Mouse (Mus musculus) brown adipose tissue, adult 24 weeks (tissue): ENCODE data around the gene Mrpl2. TPM values are rescaled to one million over a fixed set of nuclear protein-coding genes. Genes with fewer than 3 reads are reported as not detected.

ENCODE experiments used
- H3K27ac ChIP-seq: fragments of 200-500 bp; replicated peaks from 2 replicates; pipeline ENCODE4 v1.5.1; 2012; ENCODE audit warnings: low read depth, mild to moderate bottlenecking, low read length
- H3K4me1 ChIP-seq: fragments of 200-500 bp; 2 replicates; pipeline ENCODE4 v1.6.1; 2012; ENCODE audit warnings: low read length, mixed read lengths; ENCODE audit not compliant: control insufficient read depth, insufficient read depth, insufficient read length
- H3K4me3 ChIP-seq: fragments of 200-500 bp; 2 replicates; pipeline ENCODE4 v1.5.1; 2012; ENCODE audit warnings: low read depth, mild to moderate bottlenecking, low read length, moderate library complexity; ENCODE audit not compliant: insufficient read depth
- polyA plus RNA-seq: library from polyadenylated mRNA; stranded (reverse); fragments of >200 nt; gene quantifications from 2 replicates; pipeline ENCODE4 v1.2.4, GENCODE M21; 2012; ENCODE audit not compliant: missing spikeins, insufficient read depth, insufficient read length

The Mrpl2 gene
- polyA plus RNA-seq, 1 experiment, result 118 TPM

DNA sequence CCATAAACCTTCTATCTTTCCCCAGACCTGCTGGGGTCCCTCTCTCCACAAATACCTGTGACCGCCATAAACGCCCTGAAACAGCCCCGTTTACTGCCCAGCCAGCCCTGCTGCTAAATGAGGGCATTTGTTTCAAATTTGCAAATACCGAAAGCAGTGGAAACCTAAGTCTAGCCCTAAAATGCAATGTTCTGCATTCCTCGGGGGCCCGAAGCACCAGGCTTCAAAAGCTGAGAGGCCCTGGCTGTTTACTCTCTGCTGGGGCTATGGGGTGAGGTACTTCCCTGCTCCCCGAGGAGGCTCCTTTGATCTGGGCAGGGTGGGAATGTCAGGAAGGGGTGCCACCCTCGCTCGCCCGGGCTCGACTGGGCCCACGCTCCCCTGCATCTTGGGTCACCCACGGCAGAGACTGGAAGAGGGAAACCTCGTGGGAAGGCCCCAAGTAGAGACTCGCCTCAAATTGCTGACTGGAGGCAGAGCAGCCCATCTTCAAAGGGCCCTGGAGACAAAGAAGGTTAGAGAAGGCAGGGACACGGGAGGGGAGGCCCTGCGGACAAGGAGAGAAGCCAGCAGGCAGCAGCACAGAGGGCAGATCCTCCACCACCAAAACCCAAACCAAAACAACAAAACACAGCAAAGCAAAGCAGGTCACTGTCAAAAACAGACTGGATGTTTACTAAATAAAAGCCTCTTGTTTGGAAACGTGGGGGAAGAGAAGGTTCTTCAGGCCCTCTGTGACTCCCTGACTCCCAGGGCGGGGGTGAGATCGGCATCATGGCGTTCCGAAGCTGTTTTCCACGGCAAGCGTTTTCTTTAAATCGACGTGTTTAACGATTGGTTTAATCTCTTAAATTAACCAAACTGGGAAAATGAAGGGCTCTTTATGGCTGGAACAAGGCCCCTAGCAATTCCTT is 27.0 kb upstream of the Mrpl2 start:
- Histone ChIP-seq H3K4me1 (no peaks in the 10 kb centered on the region), H3K27ac (no peak overlapping the region), H3K4me3 (no peak overlapping the region)

DNA sequence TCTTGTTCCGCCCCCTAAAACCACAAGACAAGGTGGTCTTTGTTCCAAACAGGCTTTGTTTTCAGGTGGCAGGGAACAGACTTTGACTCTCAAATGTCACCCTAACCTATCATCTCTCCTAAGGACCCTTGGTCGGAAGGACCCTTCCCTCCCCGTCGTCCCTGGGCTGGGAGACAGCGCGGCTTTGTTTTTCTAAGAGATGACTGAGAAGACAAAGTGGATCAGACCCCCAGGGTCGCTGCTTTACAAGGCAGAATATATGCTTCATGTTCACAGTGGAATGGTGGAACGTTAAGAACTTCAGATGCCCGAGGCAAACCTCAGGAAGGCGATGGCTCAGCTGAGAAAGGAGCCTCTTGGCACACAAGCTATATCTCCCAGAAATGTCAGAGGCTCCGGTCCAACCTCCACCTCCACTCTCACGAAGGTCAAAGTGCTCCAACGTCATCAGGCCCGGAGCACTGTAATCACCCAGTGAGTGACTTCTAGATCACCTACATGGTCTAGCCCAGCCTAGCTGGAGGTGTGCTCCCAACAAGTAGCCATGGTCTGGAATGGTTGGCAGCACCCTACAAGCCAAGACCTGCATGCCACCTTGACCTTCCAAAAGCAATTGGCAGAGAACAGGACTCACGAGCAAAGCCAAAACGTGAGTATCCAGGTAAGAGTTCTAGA is 26.2 kb upstream of the Mrpl2 start:
- Histone ChIP-seq H3K27ac (no peak overlapping the region), H3K4me1 (no peaks in the 10 kb centered on the region), H3K4me3 (no peak overlapping the region)

DNA sequence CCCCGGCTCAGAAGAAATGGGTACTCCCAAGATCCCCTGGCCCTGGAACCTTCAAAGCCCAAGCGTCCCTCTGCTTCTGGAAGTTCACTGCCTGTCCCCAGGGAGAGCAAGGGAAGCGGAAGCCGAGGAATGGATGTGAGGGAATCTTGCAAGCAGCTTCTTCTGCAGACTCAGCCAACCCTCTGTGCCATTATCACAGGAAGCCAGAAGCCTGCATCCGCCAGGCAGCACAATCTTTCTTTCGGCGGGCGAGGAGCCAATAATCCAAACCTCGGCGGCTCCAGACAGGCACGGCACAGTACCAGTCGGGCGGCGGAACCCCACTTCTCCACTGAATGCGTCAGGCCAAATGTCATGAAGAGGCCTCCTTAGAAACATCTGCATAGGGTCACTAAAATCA is 24.7 kb upstream of the Mrpl2 start:
- Histone ChIP-seq H3K4me1 (no peaks in the 10 kb centered on the region), H3K4me3 (peak overlapping the region; percentile 12; the same call in 1 of the 2 replicates), H3K27ac (no peak overlapping the region)

DNA sequence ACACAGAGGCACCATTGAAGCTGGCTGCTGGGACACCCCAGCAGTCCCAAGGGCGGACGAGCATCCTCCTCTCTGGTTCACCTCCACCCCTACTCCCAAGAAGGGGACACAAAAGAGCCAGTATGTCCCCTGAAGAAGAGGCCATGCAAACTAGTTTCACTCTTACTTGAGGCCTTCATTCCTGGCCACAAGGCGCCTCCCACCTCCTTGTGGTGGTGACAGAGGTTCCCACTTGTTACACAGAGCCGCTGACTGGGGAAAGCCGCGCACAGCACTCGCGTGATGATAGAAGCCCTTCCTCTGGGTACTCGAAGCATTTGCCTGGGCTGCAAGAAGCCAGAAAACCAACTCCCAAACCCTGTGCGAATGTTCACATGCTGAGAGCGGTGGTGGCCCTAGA is 23.8 kb upstream of the Mrpl2 start:
- H3K27ac ChIP-seq, result no peak overlapping the region
- no peak overlapping the region for H3K4me3 ChIP-seq
- H3K4me1 ChIP-seq, result no peaks in the 10 kb centered on the region

DNA sequence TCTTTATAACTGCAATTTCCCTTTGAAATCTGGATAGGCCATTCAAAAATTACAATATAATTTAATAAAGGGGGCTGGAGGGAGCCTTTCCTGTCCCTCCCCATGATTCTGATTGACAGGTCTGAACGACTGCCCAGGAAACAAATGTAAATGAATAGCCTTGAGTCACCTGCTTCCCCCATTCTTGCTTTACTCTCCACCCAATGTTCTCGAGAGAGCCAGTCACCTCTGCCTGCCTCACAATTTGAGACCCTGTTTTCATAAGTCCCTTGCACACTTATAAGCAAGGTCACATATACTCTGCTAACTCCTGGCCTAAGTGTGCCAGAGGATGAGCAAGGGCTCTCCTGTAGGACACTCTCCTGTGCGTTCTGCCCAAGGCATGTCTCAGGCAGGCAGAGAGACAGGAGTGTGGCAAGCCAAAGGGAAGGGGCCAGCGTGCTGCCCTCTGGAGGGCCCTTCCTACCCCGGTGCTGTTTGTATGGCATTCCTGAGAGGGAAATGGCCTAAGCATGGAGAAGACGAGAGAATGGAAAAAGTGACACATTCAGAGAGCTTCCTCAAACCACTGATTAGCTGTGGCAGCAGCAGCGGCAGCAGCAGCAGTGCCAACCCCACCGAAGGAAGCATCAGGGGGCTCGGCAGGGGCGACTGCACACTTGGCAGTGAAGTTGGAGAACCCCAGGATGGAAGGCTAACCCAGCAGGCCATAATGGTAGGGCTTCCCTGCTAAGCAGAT is 22.0 kb upstream of the Mrpl2 start:
- Histone ChIP-seq H3K27ac (no peak overlapping the region), H3K4me3 (no peak overlapping the region), H3K4me1 (no peaks in the 10 kb centered on the region)

DNA sequence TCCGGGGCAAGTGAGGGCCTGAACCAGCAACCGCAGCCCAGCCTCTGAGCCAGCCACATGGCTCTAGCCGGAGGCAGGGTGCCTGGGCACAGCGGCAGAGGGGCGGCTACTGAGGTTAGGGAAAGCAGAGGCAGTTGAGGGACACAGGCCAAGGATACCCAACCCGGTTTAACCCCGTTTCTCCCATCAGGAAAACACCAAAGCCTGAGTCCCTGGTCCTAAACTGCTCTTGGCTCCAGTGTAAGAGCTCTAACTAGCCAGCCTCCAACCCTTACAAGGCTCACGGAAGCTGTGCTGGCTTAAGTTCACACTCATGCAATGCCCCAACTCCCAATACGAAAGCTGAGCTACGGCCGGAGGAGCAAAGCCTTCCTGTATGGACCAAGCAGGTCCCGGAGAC is 21.4 kb upstream of the Mrpl2 start:
- Histone ChIP-seq H3K4me3 (no peak overlapping the region), H3K27ac (no peak overlapping the region), H3K4me1 (no peaks in the 10 kb centered on the region)

DNA sequence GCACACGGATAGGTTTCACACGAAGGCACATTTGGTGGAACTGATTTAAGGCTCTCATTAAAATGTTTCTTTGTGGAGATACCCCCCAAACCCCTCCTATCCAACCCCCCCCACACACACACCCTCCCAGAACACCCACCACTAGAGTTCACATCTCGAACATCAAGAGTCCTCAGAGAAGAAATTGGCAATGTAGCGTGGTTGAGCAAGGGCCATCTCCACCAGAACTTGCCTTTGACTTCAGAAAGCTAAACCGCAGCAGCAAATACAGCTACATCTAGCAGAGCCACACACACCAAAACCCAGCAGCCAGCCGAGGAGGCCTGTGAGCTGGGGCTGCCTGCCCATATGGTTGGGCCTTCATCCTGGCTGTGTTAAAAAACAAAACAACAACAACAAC is 18.6 kb upstream of the Mrpl2 start:
- Histone ChIP-seq H3K4me1 (no peaks in the 10 kb centered on the region), H3K27ac (no peak overlapping the region), H3K4me3 (no peak overlapping the region)

DNA sequence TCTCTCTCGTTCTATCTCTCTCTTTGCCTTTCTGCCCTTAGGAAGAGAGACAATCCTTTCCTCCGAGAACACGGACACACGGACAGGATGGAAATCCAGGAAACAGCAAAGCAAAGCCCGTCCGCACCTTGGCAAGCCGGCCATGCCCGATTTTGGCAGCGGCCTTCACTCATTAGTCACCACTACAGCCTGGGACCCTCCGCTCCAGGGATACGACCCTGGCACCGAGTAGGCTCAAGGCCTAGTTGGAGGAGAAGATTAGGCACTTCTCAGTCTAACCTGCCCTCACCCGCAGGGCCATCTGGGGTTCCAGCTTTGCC is 17.6 kb upstream of the Mrpl2 start:
- H3K4me3 ChIP-seq, result peak overlapping the region; percentile 68
- H3K4me1 ChIP-seq, result no peaks in the 10 kb centered on the region
- H3K27ac ChIP-seq, result no peak overlapping the region

DNA sequence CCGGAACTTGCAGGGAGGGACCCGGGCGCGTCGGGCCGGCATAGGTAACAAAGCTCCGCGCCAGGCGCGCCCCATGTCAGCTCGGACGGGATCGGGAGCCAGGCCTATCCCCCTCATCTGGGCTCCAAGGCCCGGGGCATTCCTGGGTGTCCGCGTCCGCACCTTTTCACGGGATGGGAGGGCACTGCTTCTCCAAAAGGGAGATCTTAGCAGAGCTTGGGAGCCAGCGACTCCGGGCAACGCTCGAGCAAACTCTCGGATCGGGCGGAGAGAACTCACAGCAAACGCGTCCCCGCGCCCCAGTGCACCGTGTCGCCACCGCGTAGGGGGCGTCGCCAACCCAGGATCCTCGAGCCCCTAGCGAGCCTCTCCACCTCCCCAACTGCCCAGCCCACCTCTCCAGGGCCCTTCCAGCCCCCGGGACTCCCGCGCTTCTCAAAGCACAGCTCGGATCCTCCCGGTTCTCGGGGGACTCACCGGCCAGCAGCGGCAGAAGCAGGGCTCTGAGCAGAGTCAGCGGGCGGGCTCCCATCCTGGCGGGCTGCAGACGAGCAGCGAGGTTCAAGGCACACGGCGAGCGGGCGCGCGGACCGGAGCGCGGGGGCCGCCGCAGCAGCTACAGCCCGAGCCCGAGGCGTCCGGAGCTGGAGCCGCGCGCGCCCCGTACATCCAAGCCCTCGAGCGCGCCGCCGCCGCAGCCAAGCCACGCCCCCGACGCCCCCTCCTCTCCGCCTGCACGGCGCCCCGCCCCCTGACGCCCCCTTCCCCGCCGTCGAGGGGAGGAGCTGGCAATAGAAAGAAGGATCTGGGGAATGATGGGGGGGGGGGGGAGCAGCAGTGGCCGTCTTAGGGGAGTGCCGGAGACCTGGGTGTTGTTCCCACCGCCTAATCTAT is 17.0 kb upstream of the Mrpl2 start, which contains the start of gene Ptk7:
Gene Ptk7, minus strand, starts transcription at position 714 of the 894 bp plus-strand sequence.
- Histone ChIP-seq H3K4me1 (no peaks in the 10 kb centered on the region), H3K27ac (no peak within 1 kb of the TSS), H3K4me3 (peak within 1 kb of the TSS; percentile 68)

DNA sequence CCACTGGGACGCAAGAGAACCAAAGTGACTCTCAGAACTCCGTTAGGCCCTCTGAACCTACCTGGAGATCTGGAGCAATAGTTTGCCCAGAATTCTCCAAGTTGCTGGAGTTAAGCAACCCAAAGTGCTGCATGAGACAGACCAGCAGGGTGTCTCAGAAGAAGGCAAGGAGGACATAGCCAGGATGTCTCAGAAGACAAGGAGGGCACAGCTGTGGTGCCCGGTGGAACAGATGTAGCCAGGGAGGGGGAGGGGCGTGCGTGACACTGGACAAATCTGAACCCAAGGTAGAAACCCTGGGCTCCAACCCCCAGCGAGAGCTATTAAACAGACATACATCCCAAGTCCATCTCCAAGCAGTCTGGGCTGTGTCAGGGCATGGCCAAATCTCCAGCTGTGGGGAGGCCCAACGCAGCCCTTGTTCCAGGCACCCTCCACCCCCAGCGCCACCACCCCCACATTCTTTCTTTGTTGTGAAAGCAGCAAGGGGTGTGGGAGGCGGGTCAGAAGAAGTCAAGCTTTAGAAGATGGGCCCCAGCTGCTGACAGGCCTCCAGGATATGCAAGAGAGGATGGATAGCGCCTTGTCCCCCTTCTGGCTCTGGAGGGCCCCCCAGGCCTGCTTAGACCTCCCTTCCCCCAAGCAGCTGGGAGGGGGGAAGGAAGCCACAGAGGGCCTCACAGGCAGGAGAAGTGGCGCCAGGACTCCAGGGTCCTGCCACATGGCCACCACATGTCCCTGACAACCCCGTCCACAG is 16.2 kb upstream of the Mrpl2 start:
- H3K27ac ChIP-seq, result no peak overlapping the region
- H3K4me1 ChIP-seq, result no peaks in the 10 kb centered on the region
- H3K4me3 ChIP-seq, result 0 out of 2 replicates have a peak overlapping the region, but pooled peaks have one; percentile 7

DNA sequence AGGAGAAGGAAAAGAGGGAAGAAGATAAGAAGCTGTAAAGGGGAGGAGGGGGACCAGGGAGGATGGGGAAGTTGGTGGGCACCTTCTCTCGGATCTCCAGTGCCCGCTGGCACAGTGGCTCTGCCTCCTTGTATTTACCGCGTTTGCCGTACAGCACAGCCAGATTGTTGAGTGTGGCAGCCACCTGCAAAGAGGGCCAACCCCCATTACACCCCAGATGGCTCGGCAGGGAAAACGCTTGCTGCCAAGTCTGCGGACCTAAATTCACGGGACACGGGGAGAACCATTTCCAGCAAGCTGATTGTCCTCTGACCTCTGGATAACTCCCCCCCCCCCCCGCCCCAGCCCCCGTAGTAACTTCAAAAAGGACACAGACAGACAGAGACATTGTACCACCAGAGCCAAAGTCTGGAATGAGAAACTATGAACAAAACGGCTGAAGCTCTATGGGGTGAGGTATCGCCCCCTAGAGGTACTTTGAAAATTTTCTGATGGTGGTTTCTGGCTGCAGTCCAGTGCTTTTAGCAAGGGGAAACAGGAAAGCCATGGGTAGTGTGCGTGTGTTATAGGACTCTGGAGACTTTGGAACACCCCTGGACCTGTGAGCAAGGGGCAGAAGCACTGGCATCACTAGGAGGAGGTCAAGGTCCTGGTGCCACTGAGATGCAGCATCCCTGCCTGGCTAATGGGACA is 9.1 kb upstream of the Mrpl2 start:
- Histone ChIP-seq H3K4me1 (no peaks in the 10 kb centered on the region), H3K27ac (no peak overlapping the region), H3K4me3 (no peak overlapping the region)

DNA sequence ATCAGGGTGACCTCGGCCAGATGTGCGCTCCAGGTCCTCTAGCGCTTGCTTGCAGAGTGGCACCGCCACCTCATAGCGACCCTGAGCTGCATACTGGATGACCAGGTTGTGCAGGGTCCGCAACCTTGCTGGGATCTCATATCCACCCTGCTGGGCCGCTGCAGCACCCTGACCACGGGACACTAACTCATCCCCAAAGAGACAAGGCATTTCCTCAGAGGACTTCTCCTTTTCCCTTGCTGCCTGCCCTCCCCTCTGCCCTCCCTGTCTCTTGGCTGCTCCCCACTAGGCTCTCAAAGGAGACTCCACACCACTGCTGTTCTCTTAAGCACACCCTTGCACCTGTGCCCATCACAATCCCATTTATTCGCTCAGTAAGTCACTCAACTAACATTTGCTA is 6.1 kb upstream of the Mrpl2 start:
- 0 out of 2 replicates have a peak overlapping the region, but pooled peaks have one; percentile 8 for H3K4me3 ChIP-seq
- H3K4me1 ChIP-seq, result 0 out of 2 replicates have a peak, but pooled peaks cover 2% of the 10 kb centered on the region
- no peak overlapping the region for H3K27ac ChIP-seq

DNA sequence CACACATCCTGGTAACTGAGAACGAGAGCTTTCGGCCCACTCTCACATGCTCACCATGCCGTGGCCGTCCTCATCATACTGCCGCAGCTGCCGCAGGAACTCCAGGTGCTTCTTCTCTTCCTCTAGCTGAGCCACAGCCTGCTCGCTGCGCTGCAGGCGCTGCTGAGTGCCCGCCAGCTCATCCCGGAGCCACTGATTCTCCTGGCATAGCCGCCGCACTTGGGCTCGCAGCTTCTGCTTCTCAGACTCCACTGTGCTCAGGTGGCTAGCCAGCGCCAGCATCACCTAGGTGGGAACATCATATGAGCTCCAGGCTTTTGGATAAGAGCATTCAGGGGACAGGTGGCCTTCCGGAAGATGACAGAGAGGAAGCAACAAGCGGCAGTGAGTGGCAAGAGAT is 4.0 kb upstream of the Mrpl2 start:
- H3K27ac ChIP-seq, result no peak overlapping the region
- H3K4me3 ChIP-seq, result no peak overlapping the region
- 0 out of 2 replicates have a peak, but pooled peaks cover 2% of the 10 kb centered on the region for H3K4me1 ChIP-seq
